Mouse (Mus musculus): Measurements from ENCODE around the gene Ccdc183.

Ccdc183 gene

DNA sequence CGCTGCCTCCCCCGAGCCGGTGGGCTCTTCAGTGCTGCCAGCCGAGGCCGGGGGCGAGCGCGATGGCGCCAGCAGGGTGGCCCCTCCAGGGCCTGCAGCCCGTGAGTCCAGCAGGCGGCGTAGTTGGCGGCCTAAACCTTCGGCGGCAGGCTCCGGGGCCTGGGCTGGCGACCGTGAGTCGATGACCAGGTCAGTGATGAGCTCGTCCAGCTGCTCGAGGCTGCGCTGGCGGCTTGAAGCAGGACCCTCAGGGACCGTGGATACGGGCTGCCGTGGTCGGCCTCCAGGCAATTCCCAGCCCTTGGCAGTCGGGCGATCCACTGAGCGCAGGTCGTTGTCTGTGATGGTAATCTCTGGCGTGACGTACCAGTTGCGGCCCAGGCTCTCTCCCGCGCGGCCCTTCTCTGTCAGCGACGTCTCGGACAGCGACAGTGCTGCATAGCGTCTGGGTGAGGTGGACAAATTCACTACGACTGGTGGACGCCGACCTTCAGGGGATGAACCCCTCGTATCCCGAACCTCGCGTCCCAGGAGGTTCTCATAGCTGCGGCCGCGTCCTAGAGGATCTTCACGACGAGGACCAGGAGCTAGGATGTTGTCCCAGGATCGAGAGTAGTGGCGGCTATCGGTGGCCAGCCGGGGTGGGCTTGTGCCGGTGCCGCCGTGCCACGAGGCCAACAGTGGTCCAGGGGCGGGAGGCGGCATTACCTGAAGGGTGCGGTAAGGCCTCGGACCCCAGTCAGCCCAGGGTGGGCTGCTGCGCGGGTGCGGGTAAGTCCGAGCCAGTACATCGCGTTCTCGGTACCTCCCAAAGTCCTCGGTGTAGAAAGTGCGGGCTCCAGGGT is 39.3 kb downstream of the Ccdc183 start:
- DNase-seq: peak; percentile 56 to 66

DNA sequence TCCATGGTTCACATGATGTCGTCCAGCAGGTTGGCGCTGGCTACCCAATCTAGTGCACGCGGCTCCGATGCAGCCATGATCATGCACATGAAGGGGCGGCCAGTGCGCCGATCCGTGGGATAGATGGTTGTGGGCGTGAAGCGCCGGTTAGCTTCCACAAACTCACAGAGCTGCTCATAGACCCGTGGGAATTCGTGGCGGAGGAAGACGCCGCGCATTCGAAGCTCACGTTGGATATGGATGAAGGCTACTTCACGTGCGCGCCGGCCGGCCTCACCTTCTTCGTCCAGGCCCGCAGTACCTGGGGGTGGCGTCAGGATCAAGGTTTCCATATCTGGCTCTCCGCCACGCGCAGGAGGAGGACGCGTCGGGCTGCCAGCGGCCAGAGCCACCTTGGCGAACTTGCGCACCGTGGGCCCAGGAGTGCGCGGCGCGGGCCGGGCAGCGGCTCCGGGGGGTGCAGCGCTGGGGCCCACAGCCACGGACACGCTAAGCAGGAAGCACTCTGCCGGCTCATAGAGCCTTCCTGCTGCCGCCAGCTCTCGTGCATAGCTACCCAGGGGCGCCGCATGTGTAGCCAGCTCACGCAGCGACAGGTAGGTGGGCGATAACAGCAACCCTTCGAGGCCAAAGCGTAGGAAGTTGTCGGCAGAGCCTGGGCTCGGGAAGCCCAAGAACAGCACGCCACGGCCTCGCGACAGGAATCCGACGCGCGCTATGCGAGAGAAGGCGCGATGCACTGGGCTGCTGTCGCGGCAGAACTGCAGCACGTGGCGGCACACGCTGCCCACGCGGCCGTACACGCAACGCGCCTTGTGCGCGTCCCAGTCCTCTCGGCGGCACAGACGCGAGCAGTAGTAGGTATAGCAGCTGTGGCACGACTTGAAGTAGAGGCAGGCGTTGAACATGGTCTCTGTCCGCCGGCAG is 40.2 kb downstream of the Ccdc183 start:
- peak in 1 of 2 experiments; percentile 31 for DNase-seq

GRCm38 (mm10) chr2:25576028-25576850 is 41.2 kb downstream of the Ccdc183 start:
- DNase-seq: no peak

DNA sequence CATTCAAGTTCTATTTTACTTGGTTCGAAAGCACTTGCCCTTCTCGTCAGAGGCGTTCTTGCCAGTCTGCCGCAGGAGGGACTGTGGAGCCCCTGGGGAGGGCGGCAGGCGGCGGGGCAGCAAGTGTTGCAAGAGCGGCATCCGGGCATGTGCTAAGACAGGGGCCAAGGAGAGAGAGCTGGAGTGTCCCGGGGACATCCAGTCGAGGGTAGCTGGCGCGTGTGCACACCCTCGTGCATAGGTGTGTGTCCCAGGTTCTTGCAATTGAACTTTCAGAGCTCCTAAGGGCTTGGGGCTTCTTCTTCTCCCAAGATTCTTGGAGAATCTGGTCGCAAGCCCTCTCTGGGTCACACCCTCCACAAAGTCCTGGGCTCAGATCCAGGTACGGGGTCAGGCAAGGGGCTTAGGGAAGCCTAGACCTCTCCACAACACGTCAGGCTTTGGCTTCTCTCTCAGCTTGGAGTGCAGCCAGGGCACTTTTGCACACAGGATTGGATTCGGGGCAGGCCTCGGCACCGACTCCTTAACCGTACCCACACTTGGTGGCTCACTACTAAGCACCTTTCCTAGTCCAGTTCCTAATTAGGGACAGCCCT is 41.9 kb downstream of the Ccdc183 start:
- peak; percentile 49 to 68 for DNase-seq

- peak; percentile 97 for DNase-seq
Observed at GRCm38 (mm10) chr2:25574579-25575431, 42.7 kb downstream of the Ccdc183 start, which contains the start of the genes Mamdc4 and Phpt1. Gene Mamdc4, minus strand, starts transcription at chr2:25574845. Gene Phpt1, minus strand, starts transcription at chr2:25575224.

GRCm38 (mm10) chr2:25574136-25574535 is 43.3 kb downstream of the Ccdc183 start:
- no peak for DNase-seq

DNA sequence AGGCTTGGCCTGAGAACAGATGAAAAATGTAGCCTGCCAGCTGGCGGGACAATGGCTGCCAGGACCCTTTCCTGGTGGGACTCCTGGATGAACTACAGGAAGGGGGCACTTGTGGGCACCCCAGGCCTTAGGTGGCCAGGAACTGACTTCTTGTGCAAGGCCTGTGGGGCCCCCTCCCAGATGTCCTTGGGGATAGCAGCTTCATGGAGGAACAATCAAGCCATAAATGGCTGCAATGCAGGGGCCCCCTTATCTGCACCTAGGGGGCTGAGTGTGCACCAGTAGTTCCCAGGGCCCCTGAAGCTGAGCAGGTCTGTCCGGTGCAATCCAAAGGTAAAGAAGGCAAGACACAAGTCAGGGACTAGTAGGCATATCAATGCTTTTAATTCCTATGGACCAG is 44.4 kb downstream of the Ccdc183 start:
- DNase-seq: no peak

DNA sequence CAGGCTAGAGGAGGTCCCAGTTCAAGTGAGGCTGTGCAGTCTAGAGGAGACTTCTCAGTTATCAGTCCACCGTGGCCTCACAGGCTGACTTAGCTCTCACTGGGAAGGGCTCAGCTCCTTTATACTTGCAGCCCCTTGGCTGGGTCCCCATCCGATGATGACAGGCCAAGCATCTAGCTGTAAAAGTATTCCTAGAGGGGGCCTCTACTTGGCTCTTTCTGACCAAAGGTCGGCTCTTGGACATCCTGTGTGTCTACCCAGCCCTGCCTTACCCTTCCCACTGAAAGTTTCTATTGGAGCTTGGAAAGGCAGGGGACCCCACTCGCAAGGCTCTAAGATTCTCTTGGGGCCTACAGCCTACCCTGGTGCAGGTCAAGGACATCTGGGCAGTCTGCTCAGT is 46.3 kb downstream of the Ccdc183 start:
- DNase-seq: no peak

GRCm38 (mm10) chr2:25569323-25569722 is 48.2 kb downstream of the Ccdc183 start:
- no peak for DNase-seq

GRCm38 (mm10) chr2:25568473-25569019 is 48.9 kb downstream of the Ccdc183 start:
- no peak for DNase-seq

- DNase-seq: peak; percentile 42 to 58
Observed at GRCm38 (mm10) chr2:25566558-25566957, 50.9 kb downstream of the Ccdc183 start.

DNA sequence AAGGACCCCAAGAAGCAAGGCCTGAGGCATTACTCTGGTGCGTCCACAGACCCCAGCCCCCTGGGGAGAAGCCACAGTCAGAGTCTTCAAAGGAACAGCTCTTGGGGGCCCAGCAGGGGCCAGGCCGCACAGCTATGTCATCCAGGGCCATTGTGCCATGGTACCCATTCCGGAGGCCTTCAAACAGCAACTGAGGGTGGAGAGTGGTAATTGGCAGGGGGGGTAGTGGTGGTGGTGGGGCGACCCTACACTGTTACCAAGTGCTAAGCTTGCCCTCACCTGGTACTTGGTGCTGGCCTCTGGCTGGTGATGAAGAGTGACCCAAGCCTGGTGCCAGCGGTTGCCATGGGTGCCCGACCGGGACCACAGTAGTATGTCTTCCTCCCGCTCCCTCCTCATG is 51.7 kb downstream of the Ccdc183 start:
- DNase-seq: no peak

DNA sequence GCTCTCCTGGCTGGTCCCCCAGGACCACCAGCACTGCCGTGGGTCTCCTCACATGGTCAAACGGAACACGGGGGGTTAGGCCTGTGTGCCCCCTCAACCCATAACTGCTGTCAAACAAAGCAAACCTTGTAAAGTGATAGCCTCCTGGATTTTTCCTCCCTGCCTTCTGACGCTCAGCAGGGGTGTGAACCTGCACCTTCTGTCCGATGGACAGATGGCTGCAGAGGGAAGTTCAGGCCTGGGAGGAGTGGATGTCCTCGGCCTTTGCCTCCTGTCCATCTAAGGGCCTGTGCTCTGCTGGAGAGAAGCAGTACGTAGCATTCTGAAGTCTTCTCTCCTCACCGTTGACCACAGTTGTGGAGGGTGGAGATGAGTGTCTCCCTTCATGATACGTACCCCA is 55.5 kb downstream of the Ccdc183 start:
- no peak for DNase-seq

DNA sequence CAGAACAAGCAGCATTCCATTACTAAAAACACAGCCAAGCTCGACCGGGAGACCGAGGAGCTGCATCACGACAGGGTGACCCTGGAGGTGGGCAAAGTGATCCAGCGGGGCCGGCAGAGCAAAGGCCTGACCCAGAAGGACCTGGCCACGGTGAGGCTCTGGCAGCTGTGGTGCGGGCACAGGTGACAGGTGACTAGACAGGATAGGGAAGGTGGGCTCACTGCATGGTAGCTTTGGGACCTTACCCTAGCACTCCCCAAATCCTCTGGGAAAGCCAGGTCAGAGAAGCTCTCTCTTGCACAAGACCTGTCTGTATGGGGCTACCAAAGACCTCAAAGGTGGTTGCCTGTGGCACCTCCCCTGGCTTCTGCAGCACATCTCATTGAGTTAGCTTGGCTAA is 56.9 kb downstream of the Ccdc183 start:
- no peak for DNase-seq

- no peak for DNase-seq
Observed at GRCm38 (mm10) chr2:25558774-25559173, 58.7 kb downstream of the Ccdc183 start.
